Mouse (Mus musculus): ENCODE results near the gene Xrcc1.
A peak's percentile ranks its signal among the peaks of the same experiment; 100 is the strongest.
"Not testable (repeated sequence)": the region's sequence is repeated elsewhere in the genome, so short reads cannot be mapped to it uniquely, and the experiment has no call there.

Gene Xrcc1

DNA sequence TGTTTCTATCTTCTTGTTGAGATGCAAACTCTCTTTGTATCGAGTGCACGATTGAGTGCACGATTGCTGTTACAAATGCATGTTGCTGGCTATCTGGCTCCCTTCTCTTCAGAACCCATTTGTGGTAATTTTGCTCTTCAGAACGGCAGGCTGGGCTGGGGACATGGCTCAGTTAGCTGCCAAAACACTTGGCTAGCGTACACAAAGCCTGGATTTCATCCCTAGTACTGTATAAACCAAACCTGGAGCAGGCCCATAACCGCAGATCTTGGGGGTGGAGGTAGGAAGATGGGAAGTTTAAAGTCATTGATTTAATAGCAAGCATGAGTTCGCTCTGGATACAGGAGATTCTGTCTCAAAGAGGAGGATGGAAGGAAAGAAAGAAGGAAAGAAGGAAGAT lies 59.5 kb downstream of the Xrcc1 start:
- DNase-seq (ENCODE audit: low spot score), result no peak

DNA sequence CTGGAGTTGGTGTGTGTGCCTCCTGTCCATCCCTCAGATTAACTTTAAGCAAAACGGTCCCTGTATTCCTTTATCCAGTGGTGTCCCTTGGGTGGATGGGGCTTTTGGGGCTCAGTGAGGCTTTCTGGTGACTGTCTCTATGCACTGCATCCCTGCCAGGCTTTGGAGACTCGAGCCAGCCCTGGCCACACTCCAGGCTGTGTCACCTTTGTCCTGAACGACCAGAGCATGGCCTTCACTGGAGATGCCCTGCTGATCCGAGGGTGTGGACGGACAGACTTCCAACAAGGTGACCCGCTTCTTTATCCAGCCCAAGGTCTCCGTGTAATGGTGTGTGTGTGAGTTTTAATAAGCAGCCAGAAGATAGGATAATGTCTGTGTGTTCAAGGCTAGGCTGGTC lies 60.0 kb downstream of the Xrcc1 start:
- no peak for DNase-seq (ENCODE audit: low spot score)

DNA sequence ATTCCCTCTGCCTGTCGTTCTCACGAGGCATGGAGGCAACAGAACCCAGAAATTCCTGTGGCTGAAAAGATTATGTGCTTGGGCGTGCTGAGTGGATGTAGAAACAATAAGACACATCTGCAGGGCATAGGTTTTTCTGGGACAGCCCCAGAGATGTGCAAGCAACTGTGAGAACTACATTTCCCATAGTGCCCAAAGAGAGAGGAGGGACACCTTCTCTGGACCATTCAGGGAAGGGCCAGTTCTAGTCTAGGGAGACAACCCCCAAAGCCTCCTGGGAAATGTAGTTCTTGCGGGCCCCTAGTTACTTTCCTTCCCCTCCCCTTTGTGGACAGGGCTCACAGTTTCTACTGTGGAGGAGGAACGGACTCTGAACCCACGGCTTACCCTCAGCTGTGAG lies 61.9 kb downstream of the Xrcc1 start:
- peak; percentile 76 for DNase-seq (ENCODE audit: low spot score)

DNA sequence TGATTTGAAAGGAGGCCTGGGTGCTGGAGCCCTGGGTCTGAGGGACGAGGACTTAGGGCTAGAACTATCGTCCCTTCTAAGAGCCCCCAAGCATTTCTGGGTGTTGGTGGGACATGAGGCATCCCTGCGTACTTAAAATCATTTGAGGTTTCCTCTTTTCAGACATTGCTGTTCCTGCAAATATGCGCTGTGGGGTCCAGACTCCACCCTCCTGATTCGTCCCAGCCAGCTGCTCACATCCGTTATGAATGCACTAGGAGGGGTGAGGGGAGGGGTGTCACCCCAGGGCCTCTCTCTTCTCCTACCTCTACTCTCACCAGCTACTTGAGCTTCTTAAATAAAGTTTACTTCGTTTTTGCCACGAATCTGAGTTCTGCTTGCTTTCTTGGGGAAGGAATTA lies 62.5 kb downstream of the Xrcc1 start:
- no peak for DNase-seq (ENCODE audit: low spot score)

DNA sequence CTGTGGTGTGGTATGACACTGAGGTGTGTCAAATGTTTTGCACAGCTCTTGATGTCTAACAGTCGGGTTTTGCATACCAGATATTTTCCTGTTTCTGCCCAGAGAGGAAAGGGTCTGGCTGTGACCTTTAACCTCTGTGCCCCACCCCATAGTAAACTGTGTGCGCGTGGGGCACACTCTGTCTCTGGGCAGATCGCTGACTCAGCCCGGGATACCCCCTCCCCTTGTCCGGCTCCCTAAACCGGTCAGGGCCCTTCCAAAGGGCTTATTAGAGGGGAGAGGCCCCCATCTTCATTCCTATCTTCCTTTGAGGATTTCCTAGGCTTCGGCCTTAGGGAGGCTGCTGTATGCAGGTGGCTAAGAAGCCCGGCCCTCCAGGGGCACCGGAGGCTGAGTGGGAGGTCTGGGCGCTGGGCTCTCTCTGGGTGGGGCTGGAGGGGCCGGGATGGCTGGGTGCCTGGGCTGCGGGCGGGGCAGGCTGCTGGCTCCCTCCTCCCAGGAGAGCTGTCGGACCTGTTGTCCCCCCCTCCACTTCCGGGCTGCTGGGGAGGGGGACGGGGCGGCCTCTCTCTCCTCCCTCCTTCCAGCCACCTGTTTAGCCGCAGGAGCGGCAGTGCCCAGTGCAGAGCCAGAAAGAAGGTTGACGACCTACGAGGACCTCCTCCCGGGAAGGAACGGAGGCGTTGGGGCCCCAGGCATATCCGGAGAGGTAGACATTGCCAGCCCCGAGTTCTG lies 64.2 kb downstream of the Xrcc1 start, which contains the start of gene Phldb3:
TSS of gene Phldb3 (plus strand) at position 620 of the 735 bp plus-strand sequence.
- peak; percentile 34 for DNase-seq (ENCODE audit: low spot score)

DNA sequence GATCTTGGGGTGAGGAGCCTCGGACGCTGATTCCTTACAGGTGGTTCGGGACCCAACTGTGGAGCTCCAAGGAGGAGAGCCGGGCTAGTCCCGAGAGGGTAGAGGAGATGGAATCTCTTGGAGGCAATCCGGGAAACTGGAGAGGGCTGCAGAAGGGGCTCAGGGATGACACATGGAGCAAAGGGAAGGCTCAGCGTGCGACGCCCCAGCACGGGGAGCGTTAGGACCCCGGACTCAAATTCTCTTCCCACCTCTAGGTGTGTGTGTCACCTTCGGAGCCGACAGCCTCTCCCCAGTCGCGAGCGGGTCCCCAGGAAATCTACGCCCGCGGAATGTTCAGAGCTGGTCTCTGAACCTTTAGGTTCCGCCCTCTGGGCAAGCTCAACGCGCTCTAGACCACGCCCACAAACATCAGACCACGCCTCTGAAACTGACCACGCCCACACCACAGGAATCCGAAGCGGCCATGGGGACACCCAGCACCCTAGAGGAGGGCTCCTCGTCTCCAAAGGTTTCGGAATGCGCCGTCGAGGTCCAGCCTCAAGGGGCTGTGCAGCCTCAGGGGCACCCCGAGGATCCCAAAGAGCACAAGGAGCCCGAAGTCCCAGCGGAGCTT lies 64.9 kb downstream of the Xrcc1 start:
- DNase-seq (ENCODE audit: low spot score), result peak; percentile 86

DNA sequence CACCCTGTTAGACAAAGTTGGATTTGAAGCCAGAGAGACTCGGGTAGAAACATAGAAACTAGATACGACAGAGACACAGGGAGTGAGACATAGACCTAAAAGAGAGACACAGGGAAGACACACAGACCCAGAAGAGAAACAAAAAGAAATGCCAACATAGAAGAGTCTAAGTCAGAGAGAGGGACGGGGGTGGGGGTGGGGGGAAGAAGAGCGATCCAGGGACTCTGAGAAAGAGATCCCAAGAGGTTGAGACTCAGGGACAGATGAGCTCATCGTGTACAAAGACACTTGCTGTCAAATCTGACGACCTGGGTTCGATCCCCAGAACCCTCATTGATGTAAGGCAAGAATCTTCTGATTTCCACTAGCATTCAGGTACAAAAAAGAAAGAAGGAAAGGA lies 65.6 kb downstream of the Xrcc1 start:
- no peak for DNase-seq (ENCODE audit: low spot score)

DNA sequence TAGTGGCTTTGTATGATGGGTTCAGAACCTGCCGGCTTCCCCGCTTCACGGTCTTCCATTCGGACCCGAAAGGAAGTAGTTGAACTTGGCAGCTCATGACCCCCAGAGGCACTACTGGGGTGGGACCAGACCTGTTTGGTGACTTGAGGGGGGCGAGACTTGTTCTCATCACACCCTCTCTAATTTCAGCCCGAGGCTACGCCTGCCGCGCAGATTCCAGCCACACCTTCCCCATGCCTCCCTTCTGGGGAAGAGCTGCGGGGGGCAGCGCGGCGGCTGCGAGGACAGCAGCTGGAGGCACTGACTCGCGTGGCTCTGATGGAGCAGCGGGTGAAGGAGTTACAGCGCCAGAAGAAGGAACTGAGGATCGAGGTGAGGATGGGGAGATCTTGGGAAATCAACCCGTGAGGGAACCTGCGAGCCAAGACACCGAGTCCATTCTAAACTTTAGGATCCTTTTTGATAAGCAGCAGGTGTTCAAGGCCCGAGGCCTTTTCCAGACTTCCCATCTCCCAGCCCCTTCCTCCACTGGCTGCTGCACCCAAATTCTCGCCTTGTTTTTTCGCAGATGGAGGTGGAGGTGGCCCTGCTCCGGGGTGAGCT lies 66.3 kb downstream of the Xrcc1 start:
- DNase-seq (ENCODE audit: low spot score), result no peak

DNA sequence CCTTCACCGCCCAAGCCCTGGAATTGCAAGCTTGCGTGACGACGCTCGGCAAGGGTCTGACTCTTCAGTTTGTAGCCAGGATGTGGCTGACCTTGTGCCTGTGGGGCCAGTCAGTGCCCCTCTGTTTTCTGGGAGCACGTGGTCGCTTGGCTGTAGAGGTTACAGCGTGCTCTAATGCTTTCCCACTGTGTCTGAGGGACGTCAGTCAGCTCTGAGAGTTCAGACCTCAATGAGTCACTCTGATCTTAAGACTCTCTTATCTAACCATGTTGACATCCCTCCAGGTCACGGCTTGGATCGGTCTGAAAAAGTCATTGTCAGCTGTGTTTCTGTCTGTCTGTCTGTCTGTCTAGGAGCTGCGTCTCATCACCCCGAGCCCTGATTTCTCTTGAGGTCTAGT lies 68.7 kb downstream of the Xrcc1 start:
- no peak for DNase-seq (ENCODE audit: low spot score)

DNA sequence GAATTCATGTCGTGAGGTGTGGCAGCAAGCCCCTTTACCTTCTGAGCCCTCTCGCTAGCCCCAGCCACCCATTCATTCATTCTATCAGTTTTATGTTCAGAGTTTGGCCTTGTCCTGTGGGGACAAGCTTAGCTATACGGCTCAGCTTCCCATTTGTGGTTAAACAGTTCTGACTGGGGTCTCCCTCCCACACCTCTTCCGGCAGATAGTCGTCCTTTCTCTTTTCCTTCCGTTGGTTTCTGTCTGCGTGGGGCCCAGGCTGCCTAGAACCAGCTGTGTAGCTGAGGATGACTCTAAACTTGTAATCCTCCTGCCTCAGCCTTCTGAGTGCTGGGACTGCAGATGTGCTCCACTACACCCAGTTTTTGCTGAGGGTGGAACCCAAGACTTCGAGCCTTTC lies 71.7 kb downstream of the Xrcc1 start:
- DNase-seq (ENCODE audit: low spot score), result no peak

DNA sequence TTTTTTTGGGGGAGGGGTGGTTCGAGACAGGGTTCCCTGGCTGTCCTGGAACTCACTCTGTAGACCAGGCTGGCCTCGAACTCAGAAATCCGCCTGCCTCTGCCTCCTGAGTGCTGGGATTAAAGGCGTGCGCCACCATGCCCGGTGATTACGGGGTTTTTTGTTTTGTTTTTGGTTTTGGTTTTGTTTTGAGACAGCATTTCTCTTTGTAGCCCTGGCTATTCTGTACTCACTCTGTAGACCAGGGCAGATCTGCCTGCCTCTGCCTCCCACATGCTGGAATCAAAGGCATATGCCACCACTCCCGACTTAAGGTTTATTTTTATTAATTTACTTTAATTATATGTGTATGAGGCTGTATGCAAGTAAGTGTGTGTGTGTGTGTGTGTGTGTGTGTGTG lies 72.3 kb downstream of the Xrcc1 start:
- not testable (repeated sequence) for DNase-seq (ENCODE audit: low spot score)

DNA sequence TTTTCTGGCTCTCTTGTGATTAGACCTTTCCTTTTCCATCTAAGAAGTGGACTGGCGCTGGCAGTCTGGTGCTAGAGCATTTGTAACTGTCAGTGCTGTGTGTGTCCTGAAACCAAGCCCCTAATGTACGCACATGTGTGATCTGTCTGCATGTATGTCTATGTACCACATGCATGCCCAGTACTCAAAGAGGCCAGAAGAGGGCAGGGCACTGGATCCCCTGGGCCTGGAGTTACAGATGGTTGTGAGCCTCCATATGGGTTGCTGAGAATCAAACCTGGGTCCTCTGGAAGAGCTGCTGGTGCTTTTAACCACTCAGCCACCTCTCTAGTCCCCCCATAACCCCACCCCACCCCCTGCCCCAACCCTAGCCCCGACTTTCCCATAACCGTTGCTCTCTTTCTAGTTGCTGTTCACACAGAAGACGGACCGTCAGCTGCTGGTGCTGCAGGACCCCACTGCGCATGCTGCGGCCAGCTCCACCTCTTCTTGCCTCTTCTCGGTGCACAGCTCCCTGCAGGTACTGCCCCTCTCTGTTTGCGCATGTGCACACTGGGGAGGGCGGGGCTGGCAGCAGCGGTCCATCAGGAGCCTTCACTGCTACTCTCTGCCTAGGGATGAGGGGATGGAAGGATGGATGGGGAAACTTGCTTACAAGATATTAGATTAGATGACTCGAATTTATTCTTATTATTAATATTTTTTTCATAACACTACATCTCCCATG lies 73.7 kb downstream of the Xrcc1 start:
- no peak for DNase-seq (ENCODE audit: low spot score)

DNA sequence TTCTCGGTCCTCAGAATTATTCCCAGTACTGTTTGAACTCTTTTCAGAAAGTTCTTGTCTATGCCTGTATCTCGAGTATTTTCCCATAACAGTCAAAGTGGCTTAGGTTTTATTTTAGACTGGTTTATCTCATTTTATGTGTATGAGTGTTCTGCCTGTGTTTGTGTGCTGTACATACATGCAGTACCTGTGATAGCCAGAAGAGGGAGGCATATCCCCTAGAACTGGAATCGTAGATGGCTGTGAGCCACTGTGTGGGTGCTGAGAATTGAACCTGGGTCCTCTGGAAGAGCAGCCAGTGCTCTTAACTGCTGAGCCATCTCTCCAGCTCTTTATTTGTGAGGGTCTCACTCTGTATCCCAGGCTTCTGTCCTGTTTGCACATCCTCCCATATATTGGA lies 75.1 kb downstream of the Xrcc1 start:
- DNase-seq (ENCODE audit: low spot score), result no peak

DNA sequence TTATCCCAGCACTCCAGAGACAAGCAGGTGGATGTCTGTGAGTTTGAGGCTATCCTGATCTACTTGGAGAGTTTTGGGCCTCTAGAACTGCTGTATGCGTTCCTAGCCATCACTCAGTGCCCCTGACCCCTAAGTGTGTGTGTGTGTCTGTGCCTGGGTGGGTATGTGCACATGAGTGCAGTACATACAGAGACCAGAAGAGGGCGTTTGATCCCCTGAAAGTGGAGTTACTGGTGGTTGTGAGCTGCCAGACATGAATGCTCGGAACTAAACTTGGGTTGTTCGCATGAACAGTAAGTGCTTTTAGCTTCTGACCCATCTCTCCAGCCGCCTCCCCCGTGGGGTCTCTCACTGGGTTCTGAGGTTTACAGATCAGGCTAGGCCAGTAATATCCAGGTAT lies 76.9 kb downstream of the Xrcc1 start:
- no peak for DNase-seq (ENCODE audit: low spot score)

Measured in T-cell, adult 2 months (primary cell).